Mouse (Mus musculus) c-Kit-negative CD71-positive TER-119-positive erythroid progenitor cells, embryonic 14.5 days (primary cell): ENCODE data around the gene 5730522E02Rik.

Source experiments
- DNase-seq: peaks from one replicate; pipeline ENCODE4 v3.0.0-alpha.2; 2013; ENCODE audit warnings: low read depth, low spot score

The 5730522E02Rik gene

GRCm38 (mm10) chr11:25819789-25820188 is 390.8 kb downstream of the 5730522E02Rik start:
- DNase-seq = no peak

- DNase-seq = no peak
These were observed 397.1 kb downstream of the 5730522E02Rik start for GRCm38 (mm10) chr11:25813446-25813845.

GRCm38 (mm10) chr11:25787691-25788090 is 422.9 kb downstream of the 5730522E02Rik start:
- DNase-seq = no peak

- no peak for DNase-seq
These were observed 438.3 kb downstream of the 5730522E02Rik start for GRCm38 (mm10) chr11:25772231-25772630.

- no peak for DNase-seq
These were observed 439.5 kb downstream of the 5730522E02Rik start for GRCm38 (mm10) chr11:25770991-25771568.

GRCm38 (mm10) chr11:25767584-25768333 is 442.8 kb downstream of the 5730522E02Rik start:
- no peak for DNase-seq

- DNase-seq = no peak
These were observed 457.2 kb downstream of the 5730522E02Rik start for GRCm38 (mm10) chr11:25753156-25753899.

GRCm38 (mm10) chr11:25752418-25752817 is 458.1 kb downstream of the 5730522E02Rik start:
- DNase-seq = no peak

GRCm38 (mm10) chr11:25747098-25747862 is 463.3 kb downstream of the 5730522E02Rik start:
- DNase-seq = no peak

GRCm38 (mm10) chr11:25743664-25744063 is 466.9 kb downstream of the 5730522E02Rik start:
- DNase-seq = no peak

- no peak for DNase-seq
These were observed 473.3 kb downstream of the 5730522E02Rik start for GRCm38 (mm10) chr11:25737255-25737654.

- DNase-seq = no peak
These were observed 481.1 kb downstream of the 5730522E02Rik start for GRCm38 (mm10) chr11:25729476-25729875.

GRCm38 (mm10) chr11:25715447-25716321 is 494.9 kb downstream of the 5730522E02Rik start:
- DNase-seq = no peak

- DNase-seq = no peak
These were observed 500.0 kb downstream of the 5730522E02Rik start for GRCm38 (mm10) chr11:25710559-25710958.

- DNase-seq = no peak
These were observed 500.7 kb downstream of the 5730522E02Rik start for GRCm38 (mm10) chr11:25709892-25710291.

- DNase-seq = no peak
These were observed 506.0 kb downstream of the 5730522E02Rik start for GRCm38 (mm10) chr11:25704332-25705168.

GRCm38 (mm10) chr11:25702791-25703190 is 507.8 kb downstream of the 5730522E02Rik start:
- DNase-seq = no peak

- DNase-seq = no peak
These were observed 512.9 kb downstream of the 5730522E02Rik start for GRCm38 (mm10) chr11:25697508-25698193.

- DNase-seq = no peak
These were observed 514.4 kb downstream of the 5730522E02Rik start for GRCm38 (mm10) chr11:25696168-25696567.
